Mouse (Mus musculus) olfactory bulb, adult 2 months (tissue): ENCODE data around the gene Chac1. TPM values are rescaled to one million over a fixed set of nuclear protein-coding genes. Genes with fewer than 3 reads are reported as not detected.

ENCODE experiments used
- H3K27ac ChIP-seq: fragments of 200-500 bp; 2 replicates; pipeline ENCODE4 v1.5.1; 2012; ENCODE audit warnings: low read depth, low read length; ENCODE audit not compliant: insufficient read depth
- H3K4me1 ChIP-seq: fragments of 200-500 bp; 2 replicates; pipeline ENCODE4 v1.6.1; 2012; ENCODE audit warnings: low read length; ENCODE audit not compliant: control insufficient read depth, insufficient read depth
- H3K4me3 ChIP-seq: fragments of 200-500 bp; 2 replicates; pipeline ENCODE4 v1.5.1; 2012; ENCODE audit warnings: mild to moderate bottlenecking, low read depth, low read length, moderate library complexity; ENCODE audit not compliant: insufficient read depth
- CTCF ChIP-seq: fragments of 200-500 bp; IDR thresholded peaks from 2 replicates; pipeline ENCODE4 v1.5.1; 2012; ENCODE audit warnings: low read depth, mild to moderate bottlenecking, low read length, moderate library complexity; ENCODE audit not compliant: insufficient read depth
- POLR2A ChIP-seq: fragments of 200-500 bp; IDR thresholded peaks from 2 replicates; pipeline ENCODE4 v1.6.1; 2012; ENCODE audit warnings: mild to moderate bottlenecking, low read depth, low read length, moderate library complexity; ENCODE audit not compliant: insufficient read depth
- WGBS: fragments of 180-500 bp; shearing (Covaris S2); methylation state at CpG from one replicate; pipeline ENCODE4 v1.1.7; 2018; 5-methylcytosine and 5-hydroxymethylcytosine counted together
- polyA plus RNA-seq: library from polyadenylated mRNA; stranded (reverse); fragments of >200 nt; gene quantifications from 2 replicates; pipeline ENCODE4 v1.2.4, GENCODE M21; 2012; ENCODE audit warnings: low replicate concordance; ENCODE audit not compliant: missing spikeins, insufficient read depth, insufficient read length

Chac1 gene
- polyA plus RNA-seq, 1 experiment: not detected

DNA sequence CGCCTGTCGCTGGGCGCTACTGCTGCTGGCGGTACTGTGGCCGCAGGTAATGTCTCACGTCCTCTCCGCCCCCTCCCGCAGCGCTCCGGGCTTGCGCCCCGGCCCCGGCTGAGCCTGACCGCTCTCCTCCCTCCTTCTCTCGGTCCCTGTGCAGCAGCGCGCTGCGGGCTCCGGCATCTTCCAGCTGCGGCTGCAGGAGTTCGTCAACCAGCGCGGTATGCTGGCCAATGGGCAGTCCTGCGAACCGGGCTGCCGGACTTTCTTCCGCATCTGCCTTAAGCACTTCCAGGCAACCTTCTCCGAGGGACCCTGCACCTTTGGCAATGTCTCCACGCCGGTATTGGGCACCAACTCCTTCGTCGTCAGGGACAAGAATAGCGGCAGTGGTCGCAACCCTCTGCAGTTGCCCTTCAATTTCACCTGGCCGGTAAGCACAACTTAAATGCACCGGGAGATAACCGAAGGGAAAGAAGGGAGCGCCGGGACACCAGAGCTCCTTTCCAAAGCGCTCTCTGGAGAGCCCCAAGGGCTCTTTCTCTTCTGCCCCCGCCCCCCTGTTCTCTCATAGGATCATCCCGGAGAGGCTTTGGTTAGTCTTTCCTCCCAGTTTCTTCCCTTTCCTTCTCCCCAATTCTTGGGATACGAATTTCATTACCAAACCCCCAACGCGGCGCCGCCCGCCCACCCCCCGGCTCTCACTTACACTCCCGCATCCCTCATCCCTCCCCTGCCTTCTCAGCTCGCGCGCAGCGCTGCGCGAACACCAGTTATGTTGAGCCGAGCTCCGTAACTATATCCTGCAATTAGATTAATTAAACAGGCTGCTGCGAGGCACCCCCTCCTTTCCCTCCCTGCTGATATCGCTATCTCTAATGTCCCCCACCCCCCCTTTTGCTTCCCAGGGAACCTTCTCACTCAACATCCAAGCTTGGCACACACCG lies 24.6 kb upstream of the Chac1 start:
- peaks cover 49% of the 10 kb centered on the region for H3K4me1 ChIP-seq
- no peak overlapping the region for H3K27ac ChIP-seq
- TF ChIP-seq POLR2A (no peak), CTCF (no peak; the same call in 1 of the 2 replicates)
- H3K4me3 ChIP-seq: peak overlapping the region; percentile 51
- under 1% methylated on average over 61 of the region's 61 CpGs for whole genome bisulfite sequencing

DNA sequence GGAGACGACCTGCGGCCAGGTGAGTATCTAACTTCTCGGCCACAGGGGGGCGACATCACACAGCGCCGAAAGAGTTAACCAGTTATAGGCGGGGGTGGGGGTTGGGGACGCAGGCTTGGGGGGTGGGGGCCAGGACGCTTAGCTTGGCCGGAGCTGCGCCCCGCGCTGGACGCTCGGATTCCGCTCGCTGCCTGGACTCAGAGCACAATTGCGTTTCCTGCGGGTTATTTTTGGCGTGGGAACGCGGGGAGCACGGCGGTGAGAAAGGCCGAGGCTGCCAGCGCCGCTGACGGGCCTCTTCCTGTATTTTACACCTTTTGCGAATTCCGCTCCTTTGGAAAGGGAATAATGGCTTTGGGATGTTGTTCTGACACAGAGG lies 23.9 kb upstream of the Chac1 start:
- TF ChIP-seq POLR2A: no peak
- TF ChIP-seq CTCF: peak; percentile 75; the same call in 1 of the 2 replicates
- H3K4me1 ChIP-seq: peaks cover 44% of the 10 kb centered on the region
- whole genome bisulfite sequencing: 2% methylated on average over 30 of the region's 30 CpGs

DNA sequence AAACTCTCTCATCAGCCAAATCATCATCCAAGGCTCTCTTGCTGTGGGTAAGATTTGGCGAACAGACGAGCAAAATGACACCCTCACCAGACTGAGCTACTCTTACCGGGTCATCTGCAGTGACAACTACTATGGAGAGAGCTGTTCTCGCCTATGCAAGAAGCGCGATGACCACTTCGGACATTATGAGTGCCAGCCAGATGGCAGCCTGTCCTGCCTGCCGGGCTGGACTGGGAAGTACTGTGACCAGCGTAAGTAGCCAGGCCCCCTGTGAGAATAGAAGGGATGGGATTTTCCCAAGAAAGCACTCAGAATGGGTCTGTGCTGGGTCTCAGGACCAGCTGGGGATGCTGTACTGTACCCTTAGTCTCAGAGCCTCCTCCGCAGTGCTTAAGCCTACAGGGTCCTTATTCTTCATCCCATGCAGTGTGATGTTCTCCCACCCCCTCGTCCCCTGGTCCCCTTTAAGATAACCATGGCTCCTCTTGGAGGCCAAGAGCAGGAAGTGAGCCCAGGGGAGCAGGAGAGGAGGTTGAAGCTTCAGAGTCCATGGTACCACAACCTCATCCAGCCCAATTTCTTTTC lies 23.0 kb upstream of the Chac1 start:
- Histone ChIP-seq H3K4me3 (0 out of 2 replicates have a peak overlapping the region, but pooled peaks have one; percentile 2), H3K4me1 (peaks cover 36% of the 10 kb centered on the region), H3K27ac (no peak overlapping the region)
- 57% methylated on average over 11 of the region's 11 CpGs for WGBS
- TF ChIP-seq POLR2A (no peak), CTCF (no peak)

More for the DNA sequence above, 23.9 kb upstream of the Chac1 start:
- H3K27ac ChIP-seq: no peak overlapping the region
- peak overlapping the region; percentile 51 for H3K4me3 ChIP-seq

DNA sequence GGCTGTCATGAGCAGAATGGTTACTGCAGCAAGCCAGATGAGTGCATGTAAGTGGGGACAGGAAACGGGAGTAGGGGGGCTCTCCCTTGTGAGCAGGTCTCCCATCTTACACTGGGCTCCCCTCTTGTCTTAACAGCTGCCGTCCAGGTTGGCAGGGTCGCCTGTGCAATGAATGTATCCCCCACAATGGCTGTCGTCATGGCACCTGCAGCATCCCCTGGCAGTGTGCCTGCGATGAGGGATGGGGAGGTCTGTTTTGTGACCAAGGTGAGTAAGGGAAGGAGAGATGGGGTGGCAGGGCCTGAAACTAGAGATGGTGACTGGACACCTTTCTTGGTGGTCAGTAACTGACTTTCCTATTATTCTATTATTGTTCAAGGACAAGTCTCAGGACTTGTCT lies 22.5 kb upstream of the Chac1 start:
- 71% methylated on average over 5 of the region's 5 CpGs for WGBS
- no peak overlapping the region for H3K4me3 ChIP-seq
- H3K27ac ChIP-seq: no peak overlapping the region
- H3K4me1 ChIP-seq: peaks cover 36% of the 10 kb centered on the region
- TF ChIP-seq POLR2A (no peak), CTCF (no peak)

DNA sequence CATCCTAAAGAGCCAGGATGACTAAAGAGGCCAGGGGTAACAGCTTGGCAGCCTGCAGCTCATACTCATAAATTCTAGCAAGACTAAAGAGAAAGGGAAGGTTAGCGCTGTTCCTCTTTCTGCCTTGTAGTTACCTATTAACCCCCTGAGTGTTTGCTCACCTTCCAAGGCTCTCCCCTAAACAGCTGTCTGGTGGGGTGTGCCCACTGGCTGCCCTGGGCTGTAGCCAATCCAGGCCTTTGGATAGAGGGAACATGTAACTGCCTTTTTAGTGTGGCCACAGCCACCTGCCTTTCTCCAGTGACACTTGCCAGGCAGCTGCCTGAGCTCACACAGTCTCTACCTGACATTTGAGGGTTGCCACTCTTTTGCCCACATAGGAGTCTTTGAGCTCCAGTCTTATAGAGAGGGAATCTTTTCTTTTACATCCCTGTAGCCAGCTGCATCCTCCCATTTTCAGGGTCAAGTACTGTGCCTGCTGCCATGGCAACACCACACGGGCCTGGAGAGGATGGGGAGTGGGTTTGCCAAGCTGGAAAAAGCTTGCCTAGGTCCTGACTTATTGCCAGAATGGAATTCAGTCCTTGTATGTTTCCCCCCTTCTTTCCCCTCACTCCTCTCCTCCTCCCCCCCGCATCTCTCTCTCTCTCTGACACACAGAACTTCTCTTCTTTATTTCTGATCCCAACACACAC lies 21.8 kb upstream of the Chac1 start:
- TF ChIP-seq CTCF (no peak), POLR2A (no peak)
- H3K27ac ChIP-seq: no peak overlapping the region
- H3K4me3 ChIP-seq: no peak overlapping the region
- 76% methylated on average over 3 of the region's 3 CpGs for WGBS
- H3K4me1 ChIP-seq: peaks cover 30% of the 10 kb centered on the region

DNA sequence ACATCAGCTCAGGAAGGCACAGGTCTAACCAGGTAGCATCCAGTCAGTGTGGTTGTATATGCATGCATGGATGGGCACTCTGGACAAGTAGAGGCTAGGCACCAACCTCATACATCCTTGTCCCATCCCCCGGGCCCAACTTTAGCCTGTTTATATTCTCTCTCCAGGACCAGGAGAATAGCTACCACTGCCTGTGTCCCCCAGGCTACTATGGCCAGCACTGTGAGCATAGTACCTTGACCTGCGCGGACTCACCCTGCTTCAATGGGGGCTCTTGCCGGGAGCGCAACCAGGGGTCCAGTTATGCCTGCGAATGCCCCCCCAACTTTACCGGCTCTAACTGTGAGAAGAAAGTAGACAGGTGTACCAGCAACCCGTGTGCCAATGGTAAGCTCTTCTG lies 20.2 kb upstream of the Chac1 start:
- H3K27ac ChIP-seq: no peak overlapping the region
- TF ChIP-seq POLR2A (no peak), CTCF (no peak)
- peaks cover 15% of the 10 kb centered on the region for H3K4me1 ChIP-seq
- H3K4me3 ChIP-seq: no peak overlapping the region
- WGBS: 95% methylated on average over 8 of the region's 8 CpGs

DNA sequence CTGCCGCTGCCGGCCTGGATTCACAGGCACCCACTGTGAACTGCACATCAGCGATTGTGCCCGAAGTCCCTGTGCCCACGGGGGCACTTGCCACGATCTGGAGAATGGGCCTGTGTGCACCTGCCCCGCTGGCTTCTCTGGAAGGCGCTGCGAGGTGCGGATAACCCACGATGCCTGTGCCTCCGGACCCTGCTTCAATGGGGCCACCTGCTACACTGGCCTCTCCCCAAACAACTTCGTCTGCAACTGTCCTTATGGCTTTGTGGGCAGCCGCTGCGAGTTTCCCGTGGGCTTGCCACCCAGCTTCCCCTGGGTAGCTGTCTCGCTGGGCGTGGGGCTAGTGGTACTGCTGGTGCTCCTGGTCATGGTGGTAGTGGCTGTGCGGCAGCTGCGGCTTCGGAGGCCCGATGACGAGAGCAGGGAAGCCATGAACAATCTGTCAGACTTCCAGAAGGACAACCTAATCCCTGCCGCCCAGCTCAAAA lies 18.8 kb upstream of the Chac1 start:
- Histone ChIP-seq H3K27ac (no peak overlapping the region), H3K4me3 (no peak overlapping the region), H3K4me1 (peaks cover 7% of the 10 kb centered on the region)
- WGBS: 86% methylated on average over 24 of the region's 24 CpGs
- TF ChIP-seq POLR2A (no peak), CTCF (no peak)

DNA sequence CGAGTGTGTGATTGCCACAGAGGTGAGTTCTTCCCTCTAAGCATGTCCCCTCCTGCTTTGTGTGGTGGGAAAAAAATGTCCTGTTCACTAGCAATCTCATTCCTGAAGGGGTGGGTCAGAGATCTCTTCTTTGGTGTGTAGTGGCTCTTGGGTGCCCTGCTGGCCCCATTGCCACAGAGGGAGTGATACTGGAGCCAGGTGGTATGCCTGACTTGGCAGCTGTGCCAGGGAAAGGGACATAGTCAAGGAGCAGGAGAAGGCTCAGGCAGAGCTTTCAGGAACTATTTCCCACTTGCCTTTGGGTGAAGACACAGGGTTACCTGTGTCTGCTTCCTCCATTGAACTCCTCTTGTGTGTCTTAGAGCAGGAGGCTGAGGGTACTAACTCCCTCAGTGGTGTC lies 16.9 kb upstream of the Chac1 start:
- TF ChIP-seq CTCF (no peak), POLR2A (no peak)
- peaks cover 5% of the 10 kb centered on the region for H3K4me1 ChIP-seq
- no peak overlapping the region for H3K4me3 ChIP-seq
- 87% methylated on average over 1 of the region's 1 CpGs for WGBS
- H3K27ac ChIP-seq: no peak overlapping the region
